Mouse (Mus musculus): ENCODE data around the gene Gm10638.

GRCm38 (mm10) chr8:86758651-86759050, 13.2 kb downstream of the Gm10638 start:
- TF ChIP-seq MAX (IDR thresholded peaks at IDR 0.05) (no peak), CEBPB (IDR thresholded peaks at IDR 0.05; ENCODE audit: low read depth) (no peak), CTCF (IDR thresholded peaks at IDR 0.05; ENCODE audit: control insufficient read depth, insufficient read depth, insufficient read length) (no peak), MYOG (IDR thresholded peaks at IDR 0.05; ENCODE audit: control insufficient read depth, extremely low read depth, insufficient read length) (no peak), USF1 (IDR thresholded peaks at IDR 0.05; ENCODE audit: low read depth) (no peak)
